Mouse (Mus musculus): ENCODE measurements around the gene Cdc42ep4. TPM values are rescaled to one million over a fixed set of nuclear protein-coding genes. Genes with fewer than 3 reads are reported as not detected.

Cdc42ep4 gene
- polyA plus RNA-seq (2012; rRNA removed) = 51.2 and 61.3 TPM in 2 replicates

DNA sequence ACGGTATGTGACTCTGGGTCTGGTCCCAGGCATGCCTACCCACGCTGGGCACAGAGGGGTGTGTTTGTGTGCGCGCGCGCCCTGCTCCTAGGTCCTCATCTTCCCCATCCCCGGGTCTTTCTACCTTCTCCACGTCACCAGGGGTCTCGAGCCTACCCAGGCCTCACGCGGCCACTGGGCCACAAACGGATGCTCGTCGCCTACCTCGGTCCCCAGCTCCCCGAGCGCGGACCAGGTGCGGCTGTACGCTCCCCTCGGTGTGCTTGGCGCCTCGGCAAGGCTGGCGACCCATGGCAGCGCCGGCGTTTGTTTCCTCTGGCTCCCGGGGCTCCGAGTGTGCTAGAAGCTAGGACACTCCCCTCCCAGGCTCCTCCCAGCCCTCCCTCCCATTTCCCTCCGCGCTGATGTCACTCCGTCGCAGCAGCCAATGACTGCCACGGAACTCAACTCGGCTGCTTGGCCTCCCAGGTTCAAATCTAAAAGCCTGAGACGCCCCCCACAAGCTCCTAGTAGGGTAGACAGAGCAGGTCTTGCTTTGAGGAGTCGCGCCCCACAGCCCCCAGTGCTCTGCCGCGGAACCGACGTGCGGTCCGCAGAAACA, at the start of gene Cdc42ep4:
Gene Cdc42ep4, minus strand, starts transcription at position 398 of the 601 bp plus-strand sequence.
- peak; percentile 98 for DNase-seq (ENCODE audit: low read depth)
- TF ChIP-seq POLR2A (IDR thresholded peaks at IDR 0.05; ENCODE audit: borderline replicate concordance, extremely low read depth, insufficient read depth, insufficient read length, poor library complexity, severe bottlenecking) (peak; percentile 92), CTCF (IDR thresholded peaks at IDR 0.05; ENCODE audit: borderline replicate concordance, extremely low read depth, insufficient read depth, insufficient read length) (no peak)

DNA sequence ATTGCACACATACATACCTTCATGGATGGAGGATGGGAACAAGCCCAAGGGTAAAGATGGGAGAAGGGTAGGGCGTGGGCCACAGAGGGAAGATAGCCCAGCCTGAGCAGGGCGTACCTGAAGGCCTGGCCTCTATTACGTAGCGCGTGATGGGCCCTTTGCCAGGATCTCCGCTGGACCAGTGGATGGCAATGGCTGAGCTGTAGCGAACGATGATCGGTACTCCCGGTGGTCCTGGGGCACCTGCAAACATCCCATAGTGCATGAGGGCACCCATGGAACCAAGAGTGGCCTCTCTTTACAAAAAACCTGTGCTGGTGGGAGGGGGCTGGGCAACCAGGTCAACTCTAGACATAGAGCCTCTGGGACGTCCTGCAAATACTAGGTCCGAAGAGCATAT, 48.3 kb upstream of the Cdc42ep4 start:
- DNase-seq (ENCODE audit: low read depth) = no peak
- no peak for TF ChIP-seq POLR2A (IDR thresholded peaks at IDR 0.05; ENCODE audit: borderline replicate concordance, extremely low read depth, insufficient read depth, insufficient read length, poor library complexity, severe bottlenecking)
- TF ChIP-seq CTCF (IDR thresholded peaks at IDR 0.05; ENCODE audit: borderline replicate concordance, extremely low read depth, insufficient read depth, insufficient read length) = no peak

DNA sequence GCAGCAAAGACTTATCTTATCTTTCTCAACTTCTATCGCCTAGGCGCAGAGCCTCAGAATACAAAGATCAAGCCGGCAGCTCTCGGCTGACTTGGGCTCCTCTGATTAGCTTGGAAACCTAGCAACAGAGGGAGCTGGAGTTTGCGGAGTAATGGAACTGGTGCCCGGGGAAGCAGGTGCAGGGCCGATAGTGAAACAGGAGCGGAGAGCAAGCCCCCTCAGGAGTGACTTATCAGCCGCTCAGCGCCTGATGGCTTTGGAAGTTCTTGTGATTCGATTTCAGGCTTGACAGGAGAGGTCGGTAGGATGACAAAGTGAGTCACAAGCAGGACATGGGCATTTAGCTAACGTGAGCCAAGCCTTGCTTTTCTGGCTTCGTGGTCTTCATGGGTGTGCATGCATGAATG, 47.4 kb upstream of the Cdc42ep4 start:
- TF ChIP-seq POLR2A (IDR thresholded peaks at IDR 0.05; ENCODE audit: borderline replicate concordance, extremely low read depth, insufficient read depth, insufficient read length, poor library complexity, severe bottlenecking) = no peak
- TF ChIP-seq CTCF (IDR thresholded peaks at IDR 0.05; ENCODE audit: borderline replicate concordance, extremely low read depth, insufficient read depth, insufficient read length) = no peak
- peak; percentile 77 for DNase-seq (ENCODE audit: low read depth)

DNA sequence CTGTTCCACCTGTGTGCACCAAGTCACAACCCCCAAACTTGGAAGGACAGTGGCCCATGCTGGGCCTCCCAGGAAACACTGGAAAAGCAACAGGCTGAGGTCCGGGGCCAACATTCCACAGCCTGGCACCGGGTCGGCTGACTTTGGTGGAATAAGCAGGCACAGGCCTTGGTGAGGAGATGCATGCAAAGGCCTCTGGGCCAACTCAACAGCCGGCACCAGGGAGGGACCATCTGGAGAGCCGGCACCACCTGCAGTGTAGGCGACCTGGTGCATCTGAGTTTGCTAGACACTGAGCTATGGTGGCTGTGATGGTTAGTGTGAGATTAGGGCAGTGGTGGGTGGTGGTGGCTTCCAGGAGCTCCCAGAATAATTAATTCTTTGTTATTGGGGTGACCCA, 46.3 kb upstream of the Cdc42ep4 start:
- TF ChIP-seq CTCF (IDR thresholded peaks at IDR 0.05; ENCODE audit: borderline replicate concordance, extremely low read depth, insufficient read depth, insufficient read length) (no peak), POLR2A (IDR thresholded peaks at IDR 0.05; ENCODE audit: borderline replicate concordance, extremely low read depth, insufficient read depth, insufficient read length, poor library complexity, severe bottlenecking) (no peak)
- peak; percentile 61 for DNase-seq (ENCODE audit: low read depth)

DNA sequence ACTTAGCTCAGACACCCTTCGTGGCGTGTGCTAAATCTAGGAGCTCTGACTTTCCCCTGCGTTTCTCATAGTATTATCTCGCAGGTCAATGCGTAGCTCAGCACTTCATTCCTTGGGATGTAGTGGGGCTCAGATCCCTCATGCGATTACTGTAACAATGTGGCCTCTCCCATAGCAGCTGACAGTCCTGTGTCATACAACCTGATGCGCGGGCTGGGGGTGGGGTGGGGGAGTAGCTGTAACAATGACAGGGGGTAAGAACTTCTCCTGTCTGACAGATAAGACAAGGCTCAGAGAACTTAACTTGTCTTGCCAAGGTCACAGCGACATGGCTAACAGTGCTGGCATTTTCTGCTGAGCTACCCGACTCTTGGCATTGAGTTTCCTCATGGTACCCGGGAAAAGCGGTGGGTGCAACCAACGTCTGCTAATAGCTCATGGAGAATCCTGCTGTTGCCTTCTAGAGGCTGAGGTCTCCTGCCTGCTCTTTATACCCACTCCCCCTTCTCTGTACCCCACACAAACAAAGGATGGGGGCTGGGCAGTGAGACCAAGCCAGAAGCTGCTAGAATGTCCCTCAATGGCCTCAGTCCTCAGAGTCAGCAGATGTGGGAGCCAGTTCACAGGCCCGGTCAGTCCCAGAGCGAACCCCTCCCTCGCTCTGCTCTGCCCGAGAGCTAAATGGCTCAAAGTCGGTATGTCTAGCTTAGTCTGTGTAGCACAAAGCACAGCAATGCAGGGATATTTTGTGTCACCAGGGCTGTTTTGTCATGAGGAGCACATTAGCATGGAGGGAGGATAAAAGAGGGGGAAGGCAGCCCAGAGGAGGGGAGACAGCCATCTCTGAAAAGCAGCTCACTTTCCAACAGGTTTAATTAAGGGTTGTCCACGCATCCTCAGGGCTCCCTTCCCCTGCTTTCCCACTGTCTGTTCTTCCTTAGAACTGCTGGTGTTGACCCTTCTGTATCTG, 45.6 kb upstream of the Cdc42ep4 start:
- no peak for TF ChIP-seq CTCF (IDR thresholded peaks at IDR 0.05; ENCODE audit: borderline replicate concordance, extremely low read depth, insufficient read depth, insufficient read length)
- peak; percentile 51 for DNase-seq (ENCODE audit: low read depth)

DNA sequence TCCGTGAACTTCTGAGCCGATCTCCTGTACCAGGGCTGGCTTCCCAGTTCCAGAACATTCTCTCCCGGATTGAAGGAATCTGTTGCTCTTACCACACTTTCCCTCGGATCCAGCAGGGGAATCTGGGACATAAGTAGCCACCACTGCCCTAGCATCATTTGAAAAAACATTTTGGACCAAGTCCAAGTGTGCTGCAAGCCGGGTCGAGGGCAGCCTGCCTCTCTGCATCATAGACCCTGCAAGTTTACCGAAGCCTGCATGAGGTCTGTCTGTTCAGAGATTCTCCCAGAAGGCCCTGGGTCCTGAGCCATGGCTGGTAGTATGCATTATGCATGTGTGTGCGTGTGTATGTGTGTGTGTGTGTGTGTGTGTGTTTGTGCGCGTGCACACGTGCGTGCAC, 44.2 kb upstream of the Cdc42ep4 start:
- no peak for TF ChIP-seq CTCF (IDR thresholded peaks at IDR 0.05; ENCODE audit: borderline replicate concordance, extremely low read depth, insufficient read depth, insufficient read length)
- no peak for TF ChIP-seq POLR2A (IDR thresholded peaks at IDR 0.05; ENCODE audit: borderline replicate concordance, extremely low read depth, insufficient read depth, insufficient read length, poor library complexity, severe bottlenecking)
- DNase-seq (ENCODE audit: low read depth) = peak; percentile 36

DNA sequence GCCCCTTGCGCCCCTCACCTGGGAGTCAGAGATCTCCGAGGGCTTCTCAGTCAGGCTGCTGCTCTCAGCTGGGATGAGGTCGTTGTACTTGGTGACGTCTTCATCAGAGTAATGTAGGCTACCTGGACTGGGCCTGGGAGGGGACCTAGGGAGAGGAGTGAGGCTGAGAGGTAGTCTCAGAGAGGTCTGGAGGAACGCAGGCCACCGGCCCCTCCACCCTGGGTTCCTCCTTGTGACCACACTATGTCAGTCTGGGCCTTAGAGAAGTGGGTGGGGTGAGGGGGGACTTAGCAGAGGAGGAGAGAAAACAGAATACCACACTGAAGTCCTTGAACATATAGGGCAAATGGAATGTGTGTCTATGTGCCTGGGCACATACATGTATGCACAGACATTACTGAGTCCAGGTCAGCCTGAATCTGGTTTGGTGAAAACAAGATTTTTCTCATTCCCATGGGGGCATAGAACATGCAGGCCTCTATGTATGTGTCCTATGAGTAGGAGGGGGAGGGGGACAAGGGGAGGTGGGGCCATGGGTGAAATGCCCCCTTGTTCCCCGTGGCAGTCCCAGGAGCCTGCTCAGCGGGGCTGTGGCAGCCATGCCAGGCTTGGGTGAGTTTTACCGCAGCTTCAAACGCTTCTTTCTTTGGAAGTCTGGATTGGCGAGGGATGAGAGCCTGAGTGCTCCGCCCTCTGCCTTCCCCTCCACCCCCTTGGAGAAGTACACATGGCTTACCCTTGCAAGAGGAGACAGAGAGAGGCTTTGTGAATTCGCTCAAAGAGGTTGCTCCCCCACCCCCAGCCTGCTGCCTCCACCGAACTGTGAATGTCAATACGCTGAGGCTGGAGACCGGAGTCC, 39.9 kb upstream of the Cdc42ep4 start:
- TF ChIP-seq POLR2A (IDR thresholded peaks at IDR 0.05; ENCODE audit: borderline replicate concordance, extremely low read depth, insufficient read depth, insufficient read length, poor library complexity, severe bottlenecking) = no peak
- no peak for TF ChIP-seq CTCF (IDR thresholded peaks at IDR 0.05; ENCODE audit: borderline replicate concordance, extremely low read depth, insufficient read depth, insufficient read length)

DNA sequence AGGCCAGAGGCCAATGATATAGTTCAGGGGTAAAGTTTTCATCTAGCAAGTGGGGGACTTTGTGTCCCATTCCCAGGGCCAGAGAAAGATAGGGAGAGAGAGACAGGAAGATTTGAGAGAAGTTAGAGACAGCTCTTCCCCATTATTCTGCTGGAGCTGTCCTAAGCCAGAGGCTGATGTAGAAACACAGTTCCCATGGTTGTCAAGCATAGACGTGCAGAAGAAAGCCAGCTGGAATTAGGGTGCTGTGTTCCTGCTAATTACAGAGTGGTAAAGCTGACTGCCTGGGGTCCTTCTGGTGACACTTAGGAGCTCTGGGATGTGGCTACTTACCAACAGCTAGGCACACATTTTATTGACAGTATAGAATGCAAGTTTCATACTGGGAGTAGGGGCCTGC, 37.4 kb upstream of the Cdc42ep4 start:
- no peak for DNase-seq (ENCODE audit: low read depth)
- TF ChIP-seq CTCF (IDR thresholded peaks at IDR 0.05; ENCODE audit: borderline replicate concordance, extremely low read depth, insufficient read depth, insufficient read length) (no peak), POLR2A (IDR thresholded peaks at IDR 0.05; ENCODE audit: borderline replicate concordance, extremely low read depth, insufficient read depth, insufficient read length, poor library complexity, severe bottlenecking) (no peak)

More for the DNA sequence above, 39.9 kb upstream of the Cdc42ep4 start:
- DNase-seq (ENCODE audit: low read depth) = peak; percentile 93

DNA sequence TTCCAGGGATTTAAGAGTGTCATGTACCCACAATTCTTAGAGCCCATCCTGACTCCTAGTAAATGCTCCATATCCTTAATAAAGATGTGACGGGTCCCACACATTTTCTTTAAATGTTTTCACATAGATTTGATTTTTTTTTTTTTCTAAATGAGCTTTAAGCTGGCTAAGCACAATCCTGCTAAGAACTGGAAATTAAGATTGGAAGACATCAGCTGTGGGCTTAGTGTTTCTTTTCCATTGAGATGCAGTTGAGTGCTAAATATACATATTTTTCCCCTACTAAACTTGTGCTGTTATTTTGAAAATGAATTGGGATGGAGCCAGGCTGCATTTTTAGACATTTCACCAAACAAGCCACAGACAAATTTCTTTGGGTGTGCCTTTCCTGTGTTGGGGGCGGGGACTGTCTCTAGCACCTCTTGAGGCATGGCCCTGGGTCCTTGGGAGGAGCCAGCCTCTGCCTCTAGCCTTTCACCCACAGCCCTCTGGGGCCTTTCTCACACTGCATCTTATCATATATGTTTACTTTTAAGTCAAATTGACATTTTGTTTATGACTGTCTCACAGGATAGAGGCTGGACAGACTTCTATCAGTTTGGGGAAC, 36.6 kb upstream of the Cdc42ep4 start:
- no peak for TF ChIP-seq POLR2A (IDR thresholded peaks at IDR 0.05; ENCODE audit: borderline replicate concordance, extremely low read depth, insufficient read depth, insufficient read length, poor library complexity, severe bottlenecking)
- no peak for TF ChIP-seq CTCF (IDR thresholded peaks at IDR 0.05; ENCODE audit: borderline replicate concordance, extremely low read depth, insufficient read depth, insufficient read length)
- no peak for DNase-seq (ENCODE audit: low read depth)

DNA sequence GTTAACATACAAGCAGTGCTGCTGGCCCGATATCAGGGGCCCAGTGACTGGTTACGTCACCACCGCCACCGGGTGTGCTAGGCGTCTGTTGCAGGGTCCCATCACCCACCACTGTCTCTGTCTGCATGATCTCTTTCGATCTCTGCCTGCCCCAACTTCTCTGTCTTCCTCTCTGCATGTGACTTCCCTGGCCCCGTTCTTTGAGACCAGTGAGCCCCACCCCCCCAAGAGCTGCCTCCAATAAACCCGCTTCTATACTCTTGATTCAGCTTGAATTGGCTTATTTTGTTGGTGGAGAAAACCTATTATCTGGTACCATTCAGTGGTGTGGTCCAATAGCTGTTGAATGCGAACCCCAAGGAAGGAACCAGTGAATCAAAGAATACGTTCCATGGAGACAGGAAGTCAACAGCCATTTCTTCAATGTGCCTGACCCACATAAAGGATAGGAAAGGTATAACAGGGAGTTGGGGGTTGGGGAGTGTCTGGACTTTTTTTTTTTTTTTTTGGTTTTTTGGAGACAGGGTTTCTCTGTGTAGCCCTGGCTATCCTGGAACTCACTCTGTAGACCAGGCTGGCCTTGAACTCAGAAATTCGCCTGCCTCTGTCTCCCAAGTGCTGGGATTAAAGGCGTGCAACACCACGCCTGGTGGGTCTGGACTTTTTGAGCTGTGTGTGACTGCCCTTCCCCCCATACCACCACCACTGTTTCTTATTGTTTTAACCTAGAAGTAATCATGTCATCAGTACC, 35.9 kb upstream of the Cdc42ep4 start:
- TF ChIP-seq CTCF (IDR thresholded peaks at IDR 0.05; ENCODE audit: borderline replicate concordance, extremely low read depth, insufficient read depth, insufficient read length) = no peak
- TF ChIP-seq POLR2A (IDR thresholded peaks at IDR 0.05; ENCODE audit: borderline replicate concordance, extremely low read depth, insufficient read depth, insufficient read length, poor library complexity, severe bottlenecking) = no peak
- DNase-seq (ENCODE audit: low read depth) = no peak
